20 mouse cellular contexts compared by ENCODE assay signal in the genomic region with DNA sequence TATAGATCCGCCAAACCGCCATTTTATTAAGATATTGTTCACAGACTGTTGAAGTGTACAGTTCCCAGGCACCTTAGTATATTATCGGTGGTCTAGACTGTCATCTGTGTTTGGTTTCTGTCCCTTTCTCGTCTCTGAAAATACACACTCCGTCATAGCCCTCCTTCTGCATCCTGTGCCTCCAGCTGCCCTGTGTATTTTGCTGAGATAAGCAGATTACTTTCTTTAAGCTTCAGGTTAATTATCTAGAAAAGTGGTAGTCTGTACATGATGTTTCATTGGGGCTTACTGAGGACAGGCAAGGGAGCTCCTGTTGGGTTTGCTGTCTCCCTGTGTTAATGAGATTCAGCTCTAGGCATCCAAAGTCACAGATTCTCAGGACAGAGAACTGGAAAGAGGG.
"Had no signal": no experiment of that assay in that cellular context is flagged by ENCODE, and none has a peak within 500 bp of the region (broad histone marks: within the 10 kb centered on the region; RNA-seq: fewer than 3 reads in every experiment).

No protein-coding gene starts in this region.

- H3K27me3 ChIP-seq: liver, embryonic 15.5 days; lung, embryonic 15.5 days; midbrain, embryonic 12.5 days; neural tube, embryonic 13.5 days; neural tube, embryonic 15.5 days; stomach, embryonic 15.5 days had no signal

- H3K4me3 ChIP-seq: liver, embryonic 15.5 days; lung, embryonic 15.5 days; midbrain, embryonic 10.5 days; midbrain, embryonic 12.5 days; myocyte; neural tube, embryonic 13.5 days; neural tube, embryonic 15.5 days; stomach, embryonic 15.5 days had no signal

- H3K4me2 ChIP-seq: liver, embryonic 15.5 days; lung, embryonic 15.5 days; midbrain, embryonic 12.5 days; neural tube, embryonic 13.5 days; neural tube, embryonic 15.5 days; stomach, embryonic 15.5 days had no signal

- ATAC-seq: lung, postnatal 0 days; midbrain, embryonic 16.5 days had no signal

- DNase-seq: lung, adult 18-20 months; lung, postnatal 4 days; midbrain, embryonic 14.5 days; retina, postnatal 1 day; right cerebral cortex, adult 18-20 months; right cerebral cortex, postnatal 14 days; thymus, adult 2 months; thymus, postnatal 25 days; thymus, postnatal 4 days had no signal

- H3K4me1 ChIP-seq: liver, embryonic 15.5 days; lung, embryonic 15.5 days; midbrain, embryonic 10.5 days; midbrain, embryonic 12.5 days; neural tube, embryonic 13.5 days; neural tube, embryonic 15.5 days; stomach, embryonic 15.5 days had no signal

- H3K9ac ChIP-seq: liver, embryonic 15.5 days; lung, embryonic 15.5 days; midbrain, embryonic 12.5 days; neural tube, embryonic 13.5 days; neural tube, embryonic 15.5 days; stomach, embryonic 15.5 days had no signal

- H3K36me3 ChIP-seq: liver, embryonic 15.5 days; lung, embryonic 15.5 days; midbrain, embryonic 10.5 days; midbrain, embryonic 12.5 days; neural tube, embryonic 13.5 days; neural tube, embryonic 15.5 days; stomach, embryonic 15.5 days had no signal

- H3K27ac ChIP-seq: liver, embryonic 15.5 days; lung, embryonic 15.5 days; midbrain, embryonic 10.5 days; midbrain, embryonic 12.5 days; neural tube, embryonic 13.5 days; neural tube, embryonic 15.5 days; stomach, embryonic 15.5 days; stomach, postnatal 0 days had no signal

- H3K9me3 ChIP-seq: liver, embryonic 15.5 days; lung, embryonic 15.5 days; midbrain, embryonic 10.5 days; midbrain, embryonic 12.5 days; neural tube, embryonic 13.5 days; neural tube, embryonic 15.5 days; stomach, embryonic 15.5 days had no signal
